Mouse (Mus musculus) E14TG2a.4 (cell line): Measurements from ENCODE around the gene Cib3.

Experiments
- H3K27me3 ChIP-seq: 2 replicates; pipeline ENCODE4 v1.6.1; 2014; ENCODE audit warnings: low read length, control low read depth; ENCODE audit not compliant: insufficient read depth
- H3K36me3 ChIP-seq: 2 replicates; pipeline ENCODE4 v1.6.1; 2014; ENCODE audit warnings: low read length, control low read depth; ENCODE audit not compliant: insufficient read depth
- H3K4me1 ChIP-seq: replicated peaks from 2 replicates; pipeline ENCODE4 v1.6.1; 2014; ENCODE audit warnings: low read depth, low read length, control low read depth
- H3K4me3 ChIP-seq: replicated peaks from 2 replicates; pipeline ENCODE4 v1.5.1; 2014; ENCODE audit warnings: mild to moderate bottlenecking, low read length
- H3K9me3 ChIP-seq: 2 replicates; pipeline ENCODE4 v1.6.1; 2014; ENCODE audit warnings: low read length, control low read depth
- CTCF ChIP-seq: conservative IDR thresholded peaks from 2 replicates; pipeline ENCODE4 v1.5.1; 2014; ENCODE audit warnings: low read length
- NANOG ChIP-seq: IDR thresholded peaks from 2 replicates; pipeline ENCODE4 v1.6.1; 2014; ENCODE audit warnings: borderline replicate concordance, low read length, mixed read lengths
- POU5F1 ChIP-seq: IDR thresholded peaks from 2 replicates; pipeline ENCODE4 v1.6.1; 2014; ENCODE audit warnings: low read length, borderline replicate concordance

Gene Cib3

DNA sequence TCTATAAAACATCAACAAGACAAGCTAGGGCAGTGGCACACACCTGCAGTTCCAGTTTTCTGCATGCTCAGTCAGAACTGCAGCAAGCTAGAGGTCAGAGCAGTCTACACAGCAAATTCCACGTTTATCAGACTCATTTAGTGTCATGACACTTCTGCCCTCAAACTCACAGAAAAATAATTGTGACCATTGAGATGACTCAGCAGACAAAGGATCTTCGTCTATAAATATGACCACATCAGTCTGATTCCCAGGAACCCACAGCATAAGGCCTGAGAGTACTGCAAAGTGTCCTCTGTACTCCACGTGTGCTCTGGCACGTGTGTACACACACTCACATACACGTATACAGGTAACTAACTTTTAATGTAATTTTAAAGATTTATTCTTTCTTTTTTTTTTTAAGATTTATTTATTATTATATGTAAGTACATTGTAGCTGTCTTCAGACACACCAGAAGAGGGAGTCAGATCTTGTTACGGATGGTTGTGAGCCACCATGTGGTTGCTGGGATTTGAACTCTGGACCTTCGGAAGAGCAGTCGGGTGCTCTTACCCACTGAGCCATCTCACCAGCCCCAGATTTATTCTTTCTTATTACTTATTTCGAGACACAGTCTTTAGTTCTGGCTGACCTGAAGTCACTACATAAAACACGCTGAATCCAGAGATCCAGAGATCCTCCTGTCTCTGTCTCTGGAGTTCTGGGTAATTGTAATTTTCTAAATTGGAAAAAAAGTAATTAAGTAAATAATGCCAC, 6.3 kb upstream of the Cib3 start:
- H3K9me3 ChIP-seq = no peaks in the 10 kb centered on the region
- no peaks in the 10 kb centered on the region for H3K27me3 ChIP-seq
- H3K4me3 ChIP-seq = peak overlapping the region; percentile 94
- H3K36me3 ChIP-seq = peaks cover 31% of the 10 kb centered on the region
- TF ChIP-seq CTCF (no peak), POU5F1 (no peak), NANOG (no peak)
- peaks cover 26% of the 10 kb centered on the region for H3K4me1 ChIP-seq

DNA sequence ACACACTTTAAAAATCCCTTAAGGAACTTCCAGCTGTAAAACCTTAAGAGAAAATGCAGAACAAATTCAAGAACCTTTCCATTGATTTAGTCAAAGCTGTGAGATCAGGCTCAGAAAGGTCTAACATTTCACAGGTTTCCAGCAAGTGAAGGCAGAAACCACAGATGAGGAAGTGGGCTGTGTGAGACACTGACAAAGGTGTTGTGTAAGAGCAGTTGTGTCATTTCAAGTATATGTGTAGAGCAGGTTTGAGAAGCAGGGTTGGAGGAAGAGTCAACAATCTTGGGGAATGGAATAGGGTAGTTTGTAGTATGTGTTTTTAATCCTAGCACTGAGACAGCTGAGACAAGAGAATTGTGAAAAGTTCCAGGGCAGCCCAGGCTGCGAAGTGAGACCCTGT, 3.2 kb upstream of the Cib3 start:
- Histone ChIP-seq H3K4me1 (peaks cover 14% of the 10 kb centered on the region), H3K27me3 (no peaks in the 10 kb centered on the region; the same call in 1 of the 2 replicates), H3K4me3 (no peak overlapping the region), H3K9me3 (no peaks in the 10 kb centered on the region), H3K36me3 (peaks cover 4% of the 10 kb centered on the region)
- TF ChIP-seq CTCF (no peak), POU5F1 (no peak), NANOG (no peak)

DNA sequence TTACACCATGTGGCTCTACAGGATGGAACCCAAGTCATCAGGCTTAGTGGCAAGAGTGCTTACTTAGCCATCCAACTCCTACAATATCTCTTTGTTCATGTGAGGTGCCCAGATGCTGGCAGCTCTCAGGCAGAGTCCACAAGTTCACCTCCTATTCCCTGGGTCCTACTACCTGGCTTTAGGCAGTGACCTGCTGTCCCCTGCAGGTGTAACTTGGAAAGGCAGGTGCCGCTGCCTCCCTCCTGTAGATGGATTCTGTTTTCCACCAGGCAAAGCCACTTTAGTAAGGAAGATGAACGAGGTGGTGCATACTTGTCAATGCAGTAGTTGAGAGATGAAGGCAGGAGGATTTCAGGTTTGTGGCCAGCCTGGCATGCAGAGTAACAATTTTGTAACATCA, 2.4 kb upstream of the Cib3 start:
- TF ChIP-seq POU5F1 = no peak
- peak; percentile 97 for TF ChIP-seq CTCF
- no peaks in the 10 kb centered on the region for H3K36me3 ChIP-seq
- no peak overlapping the region for H3K4me3 ChIP-seq
- H3K27me3 ChIP-seq = no peaks in the 10 kb centered on the region; the same call in 1 of the 2 replicates
- no peaks in the 10 kb centered on the region for H3K9me3 ChIP-seq
- H3K4me1 ChIP-seq = peaks cover 6% of the 10 kb centered on the region

DNA sequence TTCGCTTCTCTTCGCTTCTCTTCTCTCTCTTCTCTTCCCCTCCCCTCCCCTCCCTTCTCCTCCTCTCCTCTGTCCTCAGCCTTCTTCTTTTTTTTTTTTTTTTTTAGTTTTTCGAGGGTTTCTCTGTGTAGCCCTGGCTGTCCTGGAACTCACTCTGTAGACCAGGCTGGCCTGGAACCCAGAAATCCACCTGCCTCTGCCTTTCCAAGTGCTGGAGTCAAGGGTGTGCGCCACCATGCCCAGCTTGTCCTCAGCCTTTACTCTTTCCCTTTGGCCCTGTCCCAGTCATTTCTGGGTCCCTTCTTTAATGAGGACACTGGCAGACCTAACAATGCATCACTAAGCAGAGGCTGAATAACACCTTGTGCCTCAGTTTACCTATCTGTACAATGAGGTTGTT, 899 bp upstream of the Cib3 start, which contains the start of gene Gm11034:
Gm11034 (minus strand) TSS at position 101 of the 400 bp plus-strand sequence.
- Histone ChIP-seq H3K27me3 (no peaks in the 10 kb centered on the region; the same call in 1 of the 2 replicates), H3K9me3 (no peaks in the 10 kb centered on the region), H3K4me3 (no peak within 1 kb of the TSS), H3K4me1 (peaks cover 2% of the 10 kb centered on the region), H3K36me3 (no peaks in the 10 kb centered on the region)
- TF ChIP-seq POU5F1 = no peak
- no peak for TF ChIP-seq CTCF
- no peak for TF ChIP-seq NANOG

DNA sequence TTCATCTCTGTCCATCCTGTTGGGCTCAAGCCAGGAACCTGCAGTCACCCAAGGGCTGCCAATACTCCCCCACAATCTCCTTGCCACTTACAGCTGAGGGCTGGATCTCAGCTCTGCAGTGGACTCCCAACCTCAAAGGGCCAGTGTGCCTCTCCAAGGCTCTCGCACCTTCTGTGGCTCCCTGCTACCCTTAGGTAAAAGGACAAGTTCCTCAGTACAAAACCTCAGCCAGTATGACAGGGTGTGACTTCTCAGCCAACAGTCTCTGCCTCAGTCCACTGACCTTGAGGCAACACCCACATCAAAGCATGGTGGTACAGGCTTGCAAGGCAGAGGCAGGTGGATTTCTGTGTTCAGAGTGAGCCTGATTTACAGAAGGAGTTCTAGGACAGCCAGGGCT, 791 bp downstream of the Cib3 start:
- TF ChIP-seq POU5F1 (no peak), CTCF (no peak), NANOG (no peak)

DNA sequence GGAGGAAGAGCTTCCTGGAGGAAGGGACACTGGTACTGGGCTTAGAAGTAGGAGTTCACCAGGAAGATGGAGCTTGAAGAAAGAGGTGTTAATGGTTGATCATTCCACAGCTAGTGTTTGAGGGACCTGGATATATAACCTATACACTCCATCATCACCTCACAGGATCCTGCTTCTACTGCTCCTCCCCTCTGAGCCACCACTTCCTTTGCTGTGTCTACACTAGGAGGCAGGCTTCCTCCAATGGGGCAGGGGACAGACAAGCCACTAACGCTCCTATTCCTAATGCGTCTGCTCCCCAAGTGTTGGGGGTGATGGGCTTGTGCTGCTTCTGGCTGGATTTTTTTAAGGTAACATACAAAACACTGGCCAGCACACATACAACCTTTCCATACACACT, 1.9 kb downstream of the Cib3 start:
- TF ChIP-seq POU5F1 = no peak
- TF ChIP-seq NANOG = no peak
- no peak for TF ChIP-seq CTCF
- H3K4me3 ChIP-seq = no peak overlapping the region
- no peaks in the 10 kb centered on the region; the same call in 1 of the 2 replicates for H3K27me3 ChIP-seq
- H3K9me3 ChIP-seq = no peaks in the 10 kb centered on the region
- H3K4me1 ChIP-seq = no peaks in the 10 kb centered on the region; the same call in 1 of the 2 replicates
- H3K36me3 ChIP-seq = no peaks in the 10 kb centered on the region

More for the DNA sequence above, 791 bp downstream of the Cib3 start:
- Histone ChIP-seq H3K9me3 (no peaks in the 10 kb centered on the region), H3K4me1 (no peaks in the 10 kb centered on the region; the same call in 1 of the 2 replicates), H3K36me3 (no peaks in the 10 kb centered on the region), H3K4me3 (no peak overlapping the region), H3K27me3 (no peaks in the 10 kb centered on the region; the same call in 1 of the 2 replicates)

DNA sequence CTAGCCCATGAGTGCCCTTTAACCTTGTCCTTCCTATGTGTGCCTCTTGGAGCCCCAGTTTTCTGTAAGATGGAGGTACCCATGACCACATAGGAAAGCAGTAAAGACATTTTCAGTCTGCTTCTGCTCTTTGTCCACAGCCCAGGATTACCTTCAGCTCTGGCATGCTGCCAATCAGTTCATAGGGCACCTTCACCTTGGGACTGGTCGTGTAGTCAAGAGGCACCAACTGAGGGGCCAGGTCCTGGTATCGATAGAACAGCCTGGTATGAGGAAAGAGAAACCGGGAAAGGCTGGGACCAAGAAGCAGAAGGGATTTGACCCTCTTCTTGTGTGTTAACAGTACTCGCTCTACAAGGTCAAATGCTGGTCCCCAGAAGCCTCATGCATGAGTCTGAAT, 2.4 kb downstream of the Cib3 start:
- Histone ChIP-seq H3K9me3 (no peaks in the 10 kb centered on the region), H3K36me3 (no peaks in the 10 kb centered on the region), H3K4me3 (no peak overlapping the region), H3K4me1 (no peaks in the 10 kb centered on the region; the same call in 1 of the 2 replicates), H3K27me3 (no peaks in the 10 kb centered on the region; the same call in 1 of the 2 replicates)
- no peak for TF ChIP-seq NANOG
- no peak for TF ChIP-seq POU5F1
- TF ChIP-seq CTCF = no peak

DNA sequence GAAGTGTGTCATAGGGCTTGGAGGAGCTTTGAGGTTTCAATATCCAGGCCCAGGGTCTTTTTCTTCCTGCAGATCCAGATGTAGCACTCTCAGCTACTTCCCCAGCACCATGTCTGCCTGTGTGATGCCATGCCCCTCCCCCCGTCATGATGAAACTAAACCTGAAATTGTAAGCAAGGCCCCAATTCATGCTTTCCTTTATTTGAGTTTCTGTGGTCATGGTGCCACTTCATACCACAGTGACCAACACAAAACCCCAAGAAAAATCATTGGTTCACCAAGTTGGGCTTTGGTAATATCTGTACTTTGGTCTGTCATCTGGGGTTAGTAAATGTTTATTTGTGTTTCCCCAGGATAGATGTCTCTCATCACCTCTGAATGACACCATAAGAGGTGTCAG, 4.1 kb downstream of the Cib3 start:
- H3K36me3 ChIP-seq = no peaks in the 10 kb centered on the region
- H3K4me1 ChIP-seq = no peaks in the 10 kb centered on the region; the same call in 1 of the 2 replicates
- TF ChIP-seq NANOG (no peak), POU5F1 (no peak), CTCF (no peak)
- H3K27me3 ChIP-seq = no peaks in the 10 kb centered on the region; the same call in 1 of the 2 replicates
- H3K4me3 ChIP-seq = no peak overlapping the region
- H3K9me3 ChIP-seq = no peaks in the 10 kb centered on the region

DNA sequence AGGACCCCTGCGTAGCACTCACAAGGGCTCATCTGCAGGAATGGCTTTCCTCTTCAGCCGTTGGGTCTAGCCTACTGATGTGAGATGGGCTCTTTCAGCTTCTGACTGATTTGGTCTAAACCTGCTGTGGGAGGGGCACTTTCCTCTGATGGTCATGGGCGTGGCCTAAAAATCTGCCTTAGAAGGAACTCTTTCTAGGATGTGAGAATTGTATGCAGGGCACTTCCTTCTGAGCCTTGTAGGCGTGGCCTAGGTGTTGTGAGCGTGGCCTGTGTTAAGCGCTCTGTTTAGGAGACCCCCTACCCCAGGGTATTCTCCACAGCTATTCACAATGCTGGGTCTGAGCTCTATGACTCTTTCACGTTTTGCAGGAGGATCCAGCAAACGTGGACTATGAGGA, 14.6 kb downstream of the Cib3 start:
- H3K27me3 ChIP-seq = peaks cover 7% of the 10 kb centered on the region; the same call in 1 of the 2 replicates
- TF ChIP-seq POU5F1 (no peak), NANOG (no peak), CTCF (no peak)
- H3K9me3 ChIP-seq = no peaks in the 10 kb centered on the region
- no peaks in the 10 kb centered on the region for H3K36me3 ChIP-seq
- H3K4me1 ChIP-seq = peaks cover 26% of the 10 kb centered on the region
- H3K4me3 ChIP-seq = peak overlapping the region; percentile 48; the same call in 1 of the 2 replicates
